Mouse (Mus musculus) left cerebral cortex, postnatal 10 days (tissue): ENCODE measurements around the gene Csad. TPM values are rescaled to one million over a fixed set of nuclear protein-coding genes. Genes with fewer than 3 reads are reported as not detected.

ENCODE experiments used
- DNase-seq, 2 experiments: peaks; one replicate each; pipeline ENCODE4 v3.0.0; 2021 to 2022; ENCODE audit warnings: low spot score in 2 of 2, mixed read lengths in 1 of 2; ENCODE audit errors: extremely low spot score in 1 of 2
- intact Hi-C: fragments of 180-260 bp; cut with DNase I; formaldehyde crosslinking; loops from one replicate; pipeline ENCODE4 v1.15.1; 2025
- total RNA-seq, 2 experiments: library from RNA; stranded (reverse); gene quantifications; 2 replicates each; pipeline ENCODE4 v1.2.3; 2021

The Csad gene
- total RNA-seq, 2 experiments from 2014 or later: 25.8 to 27.5 TPM

GRCm38 (mm10) chr15:102146089-102146488 is 58.4 kb downstream of the Csad start:
- DNase-seq: no peak
- intact Hi-C loops: no loop called here

- intact Hi-C loops: no loop called here
- DNase-seq: no peak
Measured at GRCm38 (mm10) chr15:102145330-102145729, 59.2 kb downstream of the Csad start.

GRCm38 (mm10) chr15:102144726-102145125 is 59.8 kb downstream of the Csad start:
- intact Hi-C loops: loop anchor here (5.0 kb wide), 1 partner anchor 37 kb away; no protein-coding TSS in a partner anchor
- no peak for DNase-seq

- DNase-seq: no peak
Measured at GRCm38 (mm10) chr15:102144274-102144711, 60.2 kb downstream of the Csad start, which contains the start of gene Igfbp6. TSS of gene Igfbp6 (plus strand) at chr15:102144362.

GRCm38 (mm10) chr15:102142914-102143912 is 61.3 kb downstream of the Csad start:
- DNase-seq: no peak
- intact Hi-C loops: loop anchor here (5.0 kb wide), 1 partner anchor 36 kb away; no protein-coding TSS in a partner anchor

More at GRCm38 (mm10) chr15:102144274-102144711, 60.2 kb downstream of the Csad start, which contains the start of gene Igfbp6:
- intact Hi-C loops: loop anchor here (5.0 kb wide), 1 partner anchor 37 kb away; no protein-coding TSS in a partner anchor

- no peak for DNase-seq
- intact Hi-C loops: loop anchor here (5.0 kb wide), 1 partner anchor 34 kb away; no protein-coding TSS in a partner anchor
Measured at GRCm38 (mm10) chr15:102141120-102141519, 63.4 kb downstream of the Csad start.

- intact Hi-C loops: no loop called here
- DNase-seq: peak; percentile 96 to 97
Measured at GRCm38 (mm10) chr15:102136129-102136758, 68.3 kb downstream of the Csad start, which contains the start of gene Spryd3. TSS of gene Spryd3 (minus strand) at chr15:102136234.

GRCm38 (mm10) chr15:102135522-102136128 is 68.9 kb downstream of the Csad start:
- DNase-seq: peak in 1 of 2 experiments; percentile 45
- intact Hi-C loops: no loop called here

GRCm38 (mm10) chr15:102134709-102135108 is 69.8 kb downstream of the Csad start:
- DNase-seq: no peak
- intact Hi-C loops: no loop called here

- intact Hi-C loops: no loop called here
- no peak for DNase-seq
Measured at GRCm38 (mm10) chr15:102133314-102133713, 71.2 kb downstream of the Csad start.

Other genes with a start within 250 kb of the Csad start
- gene Krt8, start 200.2 kb downstream of the Csad start, total RNA-seq: not detected
- under 1 TPM in 1 of 2 experiments, not detected in 1; 0.77 TPM for gene Krt18, start 176.5 kb downstream of the Csad start, total RNA-seq
- 100 to 1,000 TPM; 176 to 177 TPM for gene Eif4b, start 131.0 kb downstream of the Csad start, total RNA-seq
- gene Tns2, start 104.3 kb downstream of the Csad start, total RNA-seq: 10 to 100 TPM; 12.2 to 13.1 TPM
- 100 to 1,000 TPM; 149 to 150 TPM for gene Spryd3, start 68.5 kb downstream of the Csad start, total RNA-seq
- gene Igfbp6, start 60.4 kb downstream of the Csad start, total RNA-seq: 1 to 10 TPM; 3.1 to 4.1 TPM
- gene Soat2, start 54.2 kb downstream of the Csad start, total RNA-seq: under 1 TPM in 1 of 2 experiments, not detected in 1; 0.16 TPM
- gene Zfp740, start 1.5 kb downstream of the Csad start, total RNA-seq: 10 to 100 TPM; 53.2 to 56.7 TPM
- 1 to 10 TPM in 1 of 2 experiments, under 1 TPM in 1; 0.71 to 1.3 TPM for gene Itgb7, start 27.2 kb upstream of the Csad start, total RNA-seq
- 10 to 100 TPM in 1 of 2 experiments, 1 to 10 TPM in 1; 9.3 to 11.4 TPM for gene Rarg, start 52.8 kb upstream of the Csad start, total RNA-seq
- gene Gm9918, start 65.8 kb upstream of the Csad start, total RNA-seq: not detected
- 10 to 100 TPM; 35.7 to 36.0 TPM for gene Mfsd5, start 74.7 kb upstream of the Csad start, total RNA-seq
- gene Espl1, start 91.5 kb upstream of the Csad start, total RNA-seq: 1 to 10 TPM; 2.0 to 2.9 TPM
- 100 to 1,000 TPM; 344 to 355 TPM for gene Pfdn5, start 121.4 kb upstream of the Csad start, total RNA-seq
- 10 to 100 TPM; 48.0 to 53.3 TPM for gene Myg1, start 127.0 kb upstream of the Csad start, total RNA-seq
- 10 to 100 TPM; 20.2 to 30.8 TPM for gene Aaas, start 146.0 kb upstream of the Csad start, total RNA-seq
- gene Sp7, start 162.5 kb upstream of the Csad start, total RNA-seq: under 1 TPM; 0.26 to 0.39 TPM
- gene Sp1, start 201.4 kb upstream of the Csad start, total RNA-seq: 10 to 100 TPM; 23.1 to 26.4 TPM
- under 1 TPM in 1 of 2 experiments, not detected in 1; 0.81 TPM for gene Amhr2, start 240.6 kb upstream of the Csad start, total RNA-seq